Mouse (Mus musculus) thymus, postnatal 14 days (tissue): ENCODE measurements at regions not wholly inside any gene's neighbourhood (a gene's known extent, or its start where the extent isn't known, plus 50 kb on each side); places are given as distances from the start of the nearest gene placed in this dataset.

Experiments used
- DNase-seq: peaks from one replicate; pipeline ENCODE4 v3.0.0; 2021

DNA sequence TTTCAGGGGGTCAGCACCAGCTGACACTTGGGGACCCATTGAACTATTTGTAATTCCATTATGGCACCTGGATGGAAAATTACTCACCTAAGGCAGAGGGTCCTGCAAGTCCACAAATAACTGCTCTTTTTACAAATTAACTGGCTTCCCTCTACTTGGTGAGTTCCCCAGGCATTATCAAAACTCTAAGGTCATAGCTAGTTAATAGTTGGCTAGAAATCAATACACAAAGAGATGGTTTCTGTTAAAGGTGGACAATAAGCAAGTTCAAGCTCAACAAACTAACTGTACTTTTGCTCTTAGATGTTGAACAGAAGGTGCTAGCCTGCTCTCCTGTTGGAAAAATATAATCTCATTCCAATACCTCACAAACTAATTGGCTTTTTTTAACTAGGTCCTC, 138.7 kb upstream of the Lpp start:
- no peak for DNase-seq

DNA sequence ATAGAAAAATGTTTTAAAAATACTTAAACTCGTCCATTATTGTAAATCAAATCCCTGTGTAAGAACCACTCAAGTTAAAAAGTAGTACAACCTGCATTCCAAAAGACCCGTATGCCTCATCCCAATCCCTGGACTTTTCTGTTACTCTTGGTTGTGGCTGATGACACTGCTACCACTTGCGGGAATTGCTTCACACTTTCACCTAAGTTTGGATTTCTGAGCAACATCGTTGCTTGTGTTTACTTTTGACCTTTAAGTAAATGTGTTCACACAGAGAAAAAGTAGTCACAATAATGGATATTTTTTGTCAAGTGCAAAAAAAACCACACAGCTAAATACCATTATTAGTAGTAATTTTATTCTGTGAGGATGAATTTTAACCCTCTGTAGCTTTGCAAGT, 139.2 kb upstream of the Lpp start:
- no peak for DNase-seq

DNA sequence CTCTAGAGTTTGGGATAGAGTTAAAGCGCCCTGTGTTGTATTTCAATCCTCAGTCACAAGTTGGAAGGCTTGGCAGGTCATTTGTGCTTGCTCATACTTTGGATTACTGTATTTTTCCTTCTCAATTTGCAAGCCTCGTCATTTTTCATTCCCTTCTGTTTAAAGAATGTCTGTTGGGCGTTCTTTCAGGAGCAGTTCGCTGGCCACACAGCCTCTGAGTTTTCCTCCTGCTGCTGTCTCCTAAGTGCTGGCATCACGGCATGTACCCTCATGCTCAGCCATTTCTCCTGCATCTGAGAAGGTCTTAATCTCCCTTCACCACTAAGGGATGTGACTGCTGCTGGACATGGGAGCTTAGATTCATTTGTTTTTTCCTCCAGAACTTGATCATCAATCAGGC, 146.0 kb upstream of the Lpp start:
- DNase-seq: no peak

DNA sequence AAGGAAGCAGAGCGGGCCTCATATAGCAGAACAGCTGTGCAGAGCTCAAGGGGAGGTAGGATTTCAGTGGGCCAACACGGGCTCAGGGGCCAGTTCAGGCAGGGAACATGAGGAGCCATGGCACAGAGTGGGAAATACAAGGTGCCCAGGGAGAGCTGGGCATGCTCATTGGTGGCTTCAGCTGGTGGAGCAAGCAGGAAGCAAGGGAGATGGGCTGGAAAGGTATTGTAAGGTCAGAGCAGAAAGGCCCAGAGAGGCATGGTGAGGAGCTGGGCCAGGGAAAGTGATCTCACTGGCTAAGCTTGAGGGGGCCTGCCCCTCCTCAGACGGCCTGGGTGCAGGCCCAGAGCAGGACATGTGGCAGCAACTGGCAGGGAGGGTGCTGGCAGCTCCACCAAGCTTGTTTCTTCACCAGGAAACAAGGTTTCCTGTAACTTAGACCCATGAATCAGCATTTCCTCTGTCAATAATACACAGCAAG, 155.2 kb upstream of the Lpp start:
- peak; percentile 63 for DNase-seq

DNA sequence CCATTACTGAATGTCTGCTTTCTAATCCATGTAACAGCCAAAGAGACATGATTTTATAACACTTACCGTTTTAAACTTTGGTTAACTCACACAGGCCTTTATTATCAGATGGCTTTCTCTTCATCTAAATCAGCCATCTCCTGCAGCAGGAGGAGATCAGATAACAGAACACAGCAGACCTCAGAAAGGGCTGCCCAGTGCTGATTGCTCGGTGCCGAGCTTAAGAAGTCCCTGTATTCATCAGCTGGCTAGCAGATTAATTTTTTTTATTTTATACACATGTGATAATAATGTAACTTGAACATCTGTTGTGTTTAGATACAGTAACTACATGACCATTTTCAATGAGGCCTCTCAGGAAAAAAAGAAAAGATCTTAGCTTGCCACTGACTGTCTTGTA, 155.9 kb upstream of the Lpp start:
- no peak for DNase-seq

DNA sequence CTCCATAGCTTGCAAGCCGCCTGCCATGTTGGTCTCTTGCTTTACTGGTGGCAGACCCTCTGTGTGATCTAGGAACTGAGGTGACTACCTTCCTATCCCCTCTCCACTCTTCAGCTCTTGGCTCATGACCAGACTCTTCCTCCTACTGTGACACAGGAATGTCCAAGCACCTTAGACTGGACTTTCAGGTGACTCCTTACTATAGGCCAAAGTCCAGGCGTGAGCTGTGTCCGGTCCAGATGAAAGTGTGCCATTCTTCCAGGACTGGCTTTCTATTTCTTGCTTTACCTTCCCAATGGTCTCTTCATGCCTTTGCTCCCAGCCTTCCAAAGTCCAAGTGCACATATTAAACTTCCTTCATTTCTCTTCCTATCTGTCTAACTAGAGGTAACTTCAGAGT, 156.3 kb upstream of the Lpp start:
- DNase-seq: no peak

DNA sequence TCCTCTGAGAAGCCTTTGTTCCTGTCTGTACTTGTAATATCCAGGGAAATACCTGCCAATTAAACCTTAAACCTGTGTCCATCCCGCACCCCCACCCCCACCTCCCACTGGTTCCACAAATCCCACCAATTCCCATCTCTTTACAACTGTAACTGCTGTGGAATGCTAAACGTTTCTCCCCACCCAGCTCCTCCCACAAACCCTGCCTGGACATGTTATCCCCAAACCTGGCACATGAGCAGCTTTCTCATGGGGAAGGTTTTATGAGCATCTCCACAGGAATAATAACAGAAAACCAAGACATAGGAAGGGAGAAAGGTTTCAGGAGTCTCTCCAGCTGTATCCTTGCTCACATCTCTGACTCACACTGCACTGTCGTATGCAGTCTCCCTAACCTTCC, 156.8 kb upstream of the Lpp start:
- DNase-seq: no peak

DNA sequence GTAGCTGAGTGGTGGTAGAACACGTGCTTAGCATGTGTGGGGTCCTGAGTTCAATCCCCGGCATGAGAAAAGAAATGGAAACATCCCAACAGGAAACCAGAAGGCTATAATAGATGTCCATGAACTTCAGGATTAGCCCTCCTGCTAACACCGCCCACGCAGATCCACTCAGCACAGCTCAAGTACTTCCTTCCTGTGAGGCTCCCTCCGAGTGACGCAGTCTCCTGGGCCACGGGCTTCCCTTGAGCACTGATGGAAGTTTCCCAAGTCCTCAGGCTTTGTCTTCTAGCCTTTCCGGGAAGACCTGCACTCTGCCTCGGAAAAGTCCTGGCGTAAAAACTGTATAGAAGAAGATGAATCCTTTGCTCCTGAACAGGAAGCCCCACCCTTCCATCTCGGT, 158.5 kb upstream of the Lpp start:
- no peak for DNase-seq

DNA sequence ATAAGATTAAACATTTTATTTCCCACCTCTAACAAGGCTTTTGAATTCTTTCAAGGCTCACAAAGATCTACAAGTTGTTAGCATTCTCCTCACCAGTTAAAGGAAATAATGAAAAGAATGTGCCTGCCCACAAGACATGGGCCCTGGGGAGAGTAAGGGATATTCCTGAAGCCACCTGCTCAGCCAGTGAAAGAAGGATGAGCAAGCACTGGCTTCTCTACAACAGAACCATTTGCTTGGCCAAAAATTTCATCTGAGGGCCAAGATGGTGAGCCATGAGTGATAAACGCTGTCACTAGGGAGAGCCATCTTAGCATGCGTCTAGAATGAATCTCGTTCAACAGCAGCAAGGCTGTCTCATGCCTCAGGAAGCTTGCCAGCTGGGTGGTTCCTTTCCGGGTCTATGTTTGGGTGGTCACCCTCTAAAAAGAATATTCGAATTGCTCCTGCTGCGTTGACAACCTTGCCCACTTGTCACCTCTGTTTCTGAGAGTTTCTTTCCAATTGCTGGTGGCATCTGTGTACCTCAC, 161.2 kb upstream of the Lpp start:
- no peak for DNase-seq

DNA sequence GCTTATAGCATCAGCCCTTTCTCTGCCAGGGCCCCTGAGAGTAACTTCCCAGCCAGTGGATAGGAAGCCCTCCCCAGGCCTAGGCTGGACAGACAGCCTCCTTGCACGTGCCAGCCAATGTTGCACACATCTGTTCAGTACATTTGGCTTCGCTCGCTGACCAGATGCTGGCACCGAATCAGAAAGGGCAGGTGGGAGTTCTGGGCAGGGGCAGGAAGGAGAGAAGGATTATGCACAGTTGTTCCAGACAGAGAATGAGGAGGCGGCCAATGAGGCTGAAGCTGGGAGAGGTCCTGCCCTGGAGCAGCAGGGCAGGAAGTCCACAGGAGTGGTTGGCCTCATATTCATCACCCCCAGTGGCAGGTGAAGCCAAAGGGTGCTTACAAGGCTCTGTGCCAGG, 161.8 kb upstream of the Lpp start:
- DNase-seq: peak; percentile 27

DNA sequence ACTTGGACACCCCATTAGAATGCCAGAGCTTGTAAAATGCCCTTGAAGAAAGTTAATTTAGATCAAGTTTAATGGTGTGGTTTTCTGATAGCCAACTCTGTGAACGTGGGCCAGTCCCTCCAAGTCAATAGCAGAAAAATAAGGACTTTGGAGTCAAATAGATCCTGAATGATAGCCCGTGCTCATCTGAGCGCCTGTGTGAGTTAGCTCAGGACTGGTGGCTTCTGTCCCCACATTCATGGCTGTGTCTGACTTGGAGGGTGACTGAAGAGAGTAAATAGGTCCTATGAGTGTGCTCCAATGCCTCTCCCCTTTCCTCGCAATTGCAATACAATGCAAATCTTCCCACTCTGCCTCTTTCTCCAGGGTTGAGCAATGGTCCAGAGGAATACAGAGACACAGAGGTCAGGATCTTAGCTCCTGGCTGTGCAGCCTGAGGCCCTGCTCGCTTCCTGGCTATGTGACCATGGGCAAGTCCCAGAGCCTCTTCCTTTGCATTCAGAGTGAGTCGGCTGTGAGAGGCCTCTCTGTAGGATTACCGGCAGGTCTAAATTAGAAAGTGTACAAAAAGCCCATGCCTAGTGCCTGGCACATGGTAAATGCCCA, 164.2 kb upstream of the Lpp start:
- DNase-seq: no peak

DNA sequence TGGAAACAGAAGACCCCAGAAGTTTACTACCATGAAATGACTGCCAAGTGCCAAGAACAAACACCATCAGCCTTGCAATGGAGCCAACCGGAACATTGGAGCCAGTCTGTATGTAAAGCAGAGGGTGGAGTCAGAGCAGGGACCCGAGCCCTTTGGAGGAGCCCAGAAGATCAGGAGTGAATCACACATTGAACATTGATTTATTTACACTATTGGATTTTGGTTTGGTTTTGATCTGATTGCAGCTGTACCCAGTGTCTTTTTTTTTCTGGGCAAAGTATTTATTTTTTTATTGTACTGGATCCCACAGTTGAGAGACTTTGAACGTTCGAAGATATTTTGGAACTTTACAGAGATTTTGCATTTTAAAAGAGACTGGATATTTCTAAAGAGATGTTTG, 167.4 kb upstream of the Lpp start:
- DNase-seq: no peak

DNA sequence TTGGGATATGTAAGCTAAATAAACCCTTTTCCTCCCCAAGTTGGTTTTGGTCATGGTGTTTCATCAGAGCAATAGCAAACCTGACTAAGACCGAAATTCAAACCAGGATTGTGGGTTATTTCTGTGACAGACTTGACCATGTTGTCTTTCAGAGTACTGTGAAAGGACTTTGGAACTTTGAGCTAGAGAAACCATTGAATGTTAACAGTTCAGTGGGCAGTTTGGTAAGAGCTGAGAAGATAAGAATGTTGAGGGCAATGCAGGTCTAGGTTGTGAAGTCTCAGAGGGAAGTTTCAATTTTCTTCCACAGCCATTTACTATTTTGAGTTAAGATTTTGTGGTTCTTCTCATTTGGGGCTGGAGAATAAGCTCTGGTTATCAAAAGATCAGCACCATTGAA, 168.2 kb upstream of the Lpp start:
- DNase-seq: no peak

DNA sequence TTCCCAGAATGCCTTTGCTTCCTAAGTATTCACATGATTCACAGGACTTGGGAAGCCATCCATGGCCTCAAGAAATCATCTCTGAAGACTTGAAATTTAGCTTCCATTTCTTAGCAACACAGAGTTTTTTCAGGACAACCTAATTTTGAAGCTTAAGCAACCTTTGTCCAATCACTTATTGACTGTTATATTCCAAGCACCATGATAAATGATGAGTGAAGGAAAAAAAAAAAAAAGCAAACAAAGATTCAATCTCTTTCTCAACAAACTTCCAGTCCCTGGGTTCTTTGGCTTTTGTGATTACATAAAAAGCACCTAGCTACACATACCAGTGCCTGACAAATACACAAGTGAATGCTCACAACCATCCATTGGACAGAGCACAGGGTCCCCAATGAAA, 169.4 kb upstream of the Lpp start:
- DNase-seq: no peak

DNA sequence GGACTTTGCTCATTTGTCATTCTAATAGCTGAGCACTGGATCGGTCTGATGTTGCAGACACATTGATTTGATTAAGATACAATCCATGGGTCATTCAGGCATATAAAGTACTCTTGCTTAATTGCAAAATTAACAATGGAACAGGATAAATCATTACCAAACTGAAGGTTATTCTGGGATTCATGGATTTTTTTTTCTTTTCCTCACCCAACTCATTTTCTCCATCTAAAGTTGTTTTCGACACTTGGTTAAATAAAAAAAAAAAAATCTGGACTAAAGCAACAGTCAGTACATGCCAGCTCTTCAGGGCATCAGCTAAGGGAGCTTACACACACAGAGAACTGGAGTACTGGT, 169.8 kb upstream of the Lpp start:
- no peak for DNase-seq

DNA sequence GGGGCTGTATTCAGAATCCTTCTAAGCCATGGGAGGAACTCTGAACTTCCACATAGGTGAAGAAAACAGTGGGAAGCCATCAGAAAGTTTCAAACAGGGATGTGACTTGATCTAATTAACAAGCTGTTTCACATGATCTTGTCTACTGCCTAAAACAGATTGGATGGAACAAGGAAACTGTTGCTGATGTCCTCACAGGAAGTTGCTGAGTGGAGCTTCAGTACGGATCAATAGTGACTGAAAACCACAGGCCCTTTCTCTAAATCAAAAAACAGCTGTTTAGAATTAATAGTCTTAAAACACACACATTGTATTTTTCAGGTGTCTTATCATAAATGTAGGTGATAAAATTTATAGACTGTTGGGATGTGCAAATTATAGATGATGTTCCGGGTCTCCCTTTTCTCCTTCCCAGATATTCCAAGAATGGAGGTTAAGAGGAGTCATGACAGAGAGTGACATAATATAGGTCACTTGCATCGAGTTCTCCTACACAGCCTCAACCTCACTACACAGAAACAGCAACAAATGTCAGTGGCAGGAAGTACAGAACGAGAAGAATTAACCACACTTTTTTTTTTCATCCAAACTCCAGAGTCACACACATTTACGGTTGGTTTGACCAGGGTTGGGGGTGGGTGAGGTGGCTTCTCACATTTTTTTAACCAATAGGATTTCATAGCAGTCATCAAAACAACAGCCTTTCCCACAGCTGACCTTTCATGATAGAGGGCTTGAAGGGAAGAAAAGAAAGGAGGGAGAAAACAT, 170.4 kb upstream of the Lpp start:
- peak; percentile 73 for DNase-seq

DNA sequence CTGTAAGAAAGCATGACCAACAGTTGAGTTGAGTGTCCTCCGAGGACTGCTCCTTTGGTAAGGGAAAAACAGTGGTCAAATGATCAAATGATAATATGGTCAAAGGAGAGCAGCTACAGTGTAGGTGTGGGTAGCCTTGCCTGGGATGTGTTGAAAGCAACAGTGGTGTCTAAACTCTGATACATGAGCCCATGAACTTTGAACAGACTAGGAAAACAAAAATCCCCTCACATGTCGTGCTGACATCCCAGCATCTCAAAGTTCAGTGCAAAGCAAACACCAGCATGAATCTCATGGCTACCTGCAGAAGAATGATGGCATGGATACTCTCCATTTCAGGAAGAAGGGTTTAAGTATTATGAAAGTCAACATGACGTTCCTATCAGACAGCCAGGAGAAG, 171.3 kb upstream of the Lpp start:
- peak; percentile 10 for DNase-seq

DNA sequence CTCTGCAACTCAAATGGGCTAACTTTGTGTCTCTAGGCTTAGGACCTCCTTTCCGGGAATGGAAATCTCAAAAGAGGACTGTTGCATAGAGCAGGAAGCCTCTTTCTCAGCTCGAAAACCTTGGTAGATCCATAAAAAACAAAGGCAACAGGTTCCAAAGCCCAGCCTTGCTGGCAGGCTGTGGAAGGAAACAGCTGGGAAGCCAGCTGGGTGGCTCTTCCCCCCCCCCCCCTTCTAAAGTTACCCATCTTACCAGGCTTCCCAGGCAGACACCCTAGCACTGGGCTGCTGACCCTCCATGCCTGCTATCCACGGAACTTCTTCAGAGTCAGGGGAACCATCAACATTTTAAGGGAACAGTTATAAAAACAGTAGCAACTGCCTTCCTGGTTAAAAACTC, 172.7 kb upstream of the Lpp start:
- DNase-seq: peak; percentile 16

DNA sequence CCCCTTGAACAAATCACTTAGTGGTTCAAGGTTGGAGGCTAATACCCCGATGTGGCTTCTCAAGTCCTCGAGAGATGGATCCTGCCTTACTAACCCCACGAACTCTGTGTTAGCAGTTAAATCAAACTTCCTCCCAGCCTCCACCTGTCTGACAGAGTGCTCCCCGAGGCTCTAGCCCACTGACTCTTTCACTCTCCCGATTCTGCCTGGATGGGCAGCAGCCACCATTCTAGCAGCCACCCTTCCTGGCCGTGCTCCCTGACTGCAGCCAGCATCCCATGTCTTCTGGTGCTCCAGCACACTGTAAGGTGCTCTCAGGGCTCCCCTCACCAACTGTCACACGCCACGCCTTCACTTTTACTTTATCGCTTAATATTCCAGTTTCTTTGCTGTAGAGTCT, 173.6 kb upstream of the Lpp start:
- DNase-seq: peak; percentile 65

DNA sequence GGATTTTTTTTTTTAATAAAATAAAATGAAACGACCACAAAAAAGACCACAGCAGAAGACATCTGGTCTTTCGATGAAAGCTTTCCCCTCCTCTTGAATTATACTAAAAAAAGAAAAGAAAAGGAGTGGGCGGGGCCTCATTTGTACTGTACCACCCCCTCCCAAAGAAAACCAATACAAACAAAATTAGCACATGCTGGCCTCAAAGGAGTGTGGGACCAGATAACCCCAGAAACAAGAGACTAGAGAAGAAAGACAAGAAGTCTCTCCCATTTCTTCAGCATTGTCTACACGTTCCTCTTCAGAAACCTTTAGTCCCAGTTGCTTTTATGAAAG, 174.5 kb upstream of the Lpp start:
- DNase-seq: peak; percentile 55

DNA sequence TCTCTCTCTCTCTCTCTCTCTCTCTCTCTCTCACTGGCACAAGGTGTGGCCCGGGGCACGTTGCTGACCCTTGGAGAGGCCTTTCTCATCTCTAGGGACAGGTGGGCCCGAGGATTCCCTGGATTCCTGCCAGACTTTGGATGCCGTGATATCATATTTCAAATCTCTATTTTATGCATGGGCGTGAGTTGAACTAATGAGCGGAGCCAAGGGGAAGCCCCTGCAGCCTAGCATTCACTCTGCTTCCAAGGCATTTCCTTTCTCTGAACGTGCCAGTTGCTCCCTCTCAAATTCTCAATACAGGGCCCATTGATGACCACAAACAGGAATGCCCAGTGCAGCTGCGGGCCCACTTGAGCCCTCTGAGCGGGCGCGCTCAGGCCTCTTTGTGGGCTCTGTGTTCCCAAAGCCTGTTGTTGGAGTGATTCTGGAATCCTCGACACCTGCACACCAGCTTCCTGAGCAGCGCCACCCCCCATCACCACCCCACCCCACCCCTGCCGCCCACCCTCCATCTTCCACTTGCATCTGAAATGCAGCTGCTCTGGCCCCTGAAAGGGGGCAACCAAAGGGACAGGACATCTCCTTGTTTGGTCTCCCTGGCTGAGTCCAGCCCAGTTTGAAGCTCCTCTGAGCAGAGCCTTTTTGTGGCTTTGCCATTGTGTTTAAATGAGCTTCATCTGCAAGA, 175.0 kb upstream of the Lpp start:
- peak; percentile 60 for DNase-seq

DNA sequence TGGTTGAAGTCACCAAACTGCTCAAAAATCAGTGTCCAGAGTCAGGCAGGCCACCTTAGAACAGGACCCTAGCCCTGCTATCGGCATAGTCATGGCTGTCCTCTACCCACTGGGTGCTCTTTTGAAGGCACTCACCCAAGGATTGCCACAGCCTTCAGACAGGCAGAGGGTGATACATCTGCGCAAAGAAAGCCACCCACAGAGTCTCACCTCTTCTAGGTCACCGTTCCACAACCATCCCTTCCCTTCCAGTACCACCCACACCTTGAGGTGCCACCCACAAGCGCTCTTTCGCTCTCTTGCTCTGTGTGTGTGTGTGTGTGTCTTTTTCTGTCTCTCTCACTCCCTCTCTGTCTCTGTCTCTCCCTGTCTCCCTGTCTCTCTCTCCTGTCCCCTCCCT, 176.5 kb upstream of the Lpp start:
- DNase-seq: peak; percentile 71

DNA sequence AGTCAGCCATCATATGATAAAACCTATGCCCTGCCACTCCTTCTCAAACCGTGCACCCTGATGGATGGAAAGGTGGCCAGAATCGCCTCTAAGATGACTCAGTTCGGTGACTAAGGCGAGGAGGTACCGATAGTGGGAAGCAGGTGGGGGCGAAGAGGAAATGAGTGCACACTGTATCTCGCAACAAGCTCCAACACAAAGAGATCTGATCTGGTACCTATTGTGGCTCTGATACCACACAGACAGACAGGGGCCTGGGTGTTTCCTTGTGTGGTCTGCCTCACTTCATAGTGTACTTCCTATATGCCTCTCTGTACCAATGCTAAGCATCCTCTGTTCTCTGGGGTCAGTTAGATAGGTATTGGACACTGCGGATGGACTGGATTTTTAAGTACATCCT, 178.0 kb upstream of the Lpp start:
- DNase-seq: peak; percentile 64

DNA sequence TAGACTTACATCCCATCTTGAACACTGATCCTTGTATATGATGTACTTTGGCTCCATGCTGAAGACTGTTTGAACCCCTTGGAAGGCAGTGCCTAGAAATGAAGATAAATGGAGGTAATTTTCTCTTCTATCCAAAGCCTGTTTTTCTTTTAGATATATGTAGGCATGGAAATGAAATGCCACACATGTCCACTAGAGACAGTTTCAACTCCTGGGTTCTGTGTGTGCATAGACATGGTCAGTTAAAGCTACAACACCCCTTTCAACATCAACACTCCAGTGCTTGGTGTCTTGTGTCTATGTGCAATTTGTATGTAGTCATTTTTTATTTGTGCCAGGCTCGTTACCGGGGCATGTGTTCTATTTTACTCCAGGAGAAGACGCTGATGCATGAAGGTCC, 179.7 kb upstream of the Lpp start:
- DNase-seq: no peak
